Mouse (Mus musculus): ENCODE data around the gene Olfr330.

GRCm38 (mm10) chr11:58498761-58499160, 35.9 kb downstream of the Olfr330 start:
- TF ChIP-seq ZC3H11A (IDR thresholded peaks at IDR 0.05; ENCODE audit: borderline replicate concordance, low read depth, low read length) (no peak), MAFK (IDR thresholded peaks at IDR 0.05; ENCODE audit: insufficient read depth, low read depth, low read length) (no peak), ZNF384 (IDR thresholded peaks at IDR 0.05; ENCODE audit: low read depth, low read length) (no peak)
